Mouse (Mus musculus) megakaryocyte, embryonic 14.5 days (primary cell): ENCODE data around the gene Guca1a.

Experiments used
- FLI1 ChIP-seq: IDR thresholded peaks from 2 replicates; pipeline ENCODE4 v1.6.1; 2012; ENCODE audit warnings: low read length, inconsistent platforms, mixed read lengths
- GATA1 ChIP-seq: IDR thresholded peaks from 3 replicates; pipeline ENCODE4 v1.6.1; 2012; ENCODE audit warnings: mixed read lengths, low read length, inconsistent platforms, borderline replicate concordance

DNA sequence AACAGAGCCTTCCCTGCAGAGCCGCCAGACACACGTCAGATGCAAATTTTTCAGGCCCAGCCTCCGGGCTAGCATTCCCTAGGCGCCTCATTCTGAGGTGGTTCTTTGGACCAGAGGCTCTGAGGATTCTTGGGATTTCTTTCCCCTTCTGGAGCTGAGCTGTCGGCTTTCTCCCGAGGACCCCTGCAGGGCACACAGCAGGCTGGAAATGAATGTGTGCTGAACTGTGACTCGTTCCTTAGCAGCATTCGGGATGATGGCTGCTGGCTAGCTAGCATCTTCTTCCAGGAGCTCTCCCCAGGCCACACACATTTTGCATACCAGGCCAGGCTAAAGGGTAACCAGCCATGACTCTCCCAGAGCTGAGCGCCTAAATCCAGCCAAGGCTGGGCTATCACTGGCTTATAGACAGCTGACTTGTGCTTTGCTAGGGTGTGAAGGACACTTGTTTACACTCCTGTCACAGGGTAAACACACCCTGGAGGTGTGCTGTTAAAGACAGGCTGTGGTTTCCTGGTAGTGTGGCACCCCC, 40.0 kb upstream of the Guca1a start:
- no peak for TF ChIP-seq GATA1
- no peak for TF ChIP-seq FLI1
